Mouse (Mus musculus) telencephalon, adult 2 months (tissue): ENCODE measurements around the gene Flot2.
A peak's percentile ranks its signal among the peaks of the same experiment; 100 is the strongest.
"Not testable (repeated sequence)": the region's sequence is repeated elsewhere in the genome, so short reads cannot be mapped to it uniquely, and the experiment has no call there.

Experiments
- DNase-seq: peaks from one replicate; pipeline ENCODE4 v3.0.0-alpha.2; 2011; ENCODE audit warnings: low read depth, low spot score

Gene Flot2

GRCm38 (mm10) chr11:78037831-78038752 lies at the start of gene Flot2:
TSS of gene Flot2 (plus strand) at chr11:78037931.
- DNase-seq: no peak

DNA sequence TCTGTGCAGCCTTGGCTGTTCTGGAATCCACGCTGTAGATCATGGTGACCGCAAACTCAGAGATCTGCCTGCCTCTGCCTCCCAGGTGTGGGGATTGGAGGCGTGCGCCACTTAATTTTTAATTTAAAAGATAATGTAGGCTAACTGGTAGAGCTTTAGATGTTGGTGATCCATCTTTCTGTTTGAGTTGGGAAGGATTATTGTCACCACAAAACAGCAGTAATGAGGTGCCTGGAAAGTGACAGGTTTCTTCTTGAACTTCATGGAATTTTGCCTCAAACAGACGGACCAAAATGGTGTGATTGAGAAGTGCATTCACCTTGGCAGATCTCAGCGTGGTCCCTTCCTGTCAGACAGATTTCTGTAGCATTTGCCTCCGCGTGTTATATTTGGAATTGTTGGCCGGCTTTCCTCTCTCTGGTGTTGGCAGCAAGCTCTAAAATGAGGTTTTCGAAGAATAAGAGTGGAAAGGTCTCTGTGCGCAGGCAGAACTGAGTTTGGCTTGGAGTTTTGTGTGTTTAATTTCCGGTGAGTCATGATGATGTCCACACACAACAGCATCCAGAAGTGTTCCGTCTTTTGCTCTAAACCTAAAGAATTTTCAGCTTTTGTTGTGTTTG lies 48.5 kb upstream of the Flot2 start:
- DNase-seq: peak; percentile 65

- no peak for DNase-seq
Measured at GRCm38 (mm10) chr11:77995556-77995955, 42.2 kb upstream of the Flot2 start.

- DNase-seq: no peak
Measured at GRCm38 (mm10) chr11:78006446-78006845, 31.3 kb upstream of the Flot2 start.

DNA sequence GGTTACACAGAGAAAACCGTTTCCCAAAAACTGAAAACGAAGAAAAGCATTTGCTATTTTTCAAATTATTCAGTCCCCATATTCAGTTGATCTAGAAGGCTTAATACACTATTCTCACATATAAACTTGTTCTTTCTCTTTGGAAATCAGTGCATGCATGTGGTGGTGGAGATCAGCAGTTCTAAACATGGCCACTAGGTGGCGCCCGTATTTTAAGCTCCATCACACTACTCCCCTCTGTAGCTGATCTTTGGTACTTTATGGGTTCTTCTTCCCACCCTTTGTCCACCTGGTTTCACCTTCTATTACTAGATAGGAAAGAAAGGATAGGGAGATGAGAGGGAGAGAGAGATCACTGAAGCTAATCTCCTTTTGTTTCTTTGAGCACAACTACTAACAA lies 18.1 kb upstream of the Flot2 start:
- DNase-seq: peak; percentile 45

- DNase-seq: no peak
Measured at GRCm38 (mm10) chr11:78023607-78024006, 14.1 kb upstream of the Flot2 start.

- no peak for DNase-seq
Measured at GRCm38 (mm10) chr11:78029240-78029639, 8.5 kb upstream of the Flot2 start.

GRCm38 (mm10) chr11:78030600-78030999 lies 7.1 kb upstream of the Flot2 start:
- DNase-seq: no peak

GRCm38 (mm10) chr11:78031389-78031788 lies 6.3 kb upstream of the Flot2 start:
- no peak for DNase-seq

GRCm38 (mm10) chr11:78031947-78032808 lies 5.6 kb upstream of the Flot2 start, which contains the start of gene Dhrs13:
TSS of gene Dhrs13 (plus strand) at chr11:78032280.
- peak; percentile 85 for DNase-seq

DNA sequence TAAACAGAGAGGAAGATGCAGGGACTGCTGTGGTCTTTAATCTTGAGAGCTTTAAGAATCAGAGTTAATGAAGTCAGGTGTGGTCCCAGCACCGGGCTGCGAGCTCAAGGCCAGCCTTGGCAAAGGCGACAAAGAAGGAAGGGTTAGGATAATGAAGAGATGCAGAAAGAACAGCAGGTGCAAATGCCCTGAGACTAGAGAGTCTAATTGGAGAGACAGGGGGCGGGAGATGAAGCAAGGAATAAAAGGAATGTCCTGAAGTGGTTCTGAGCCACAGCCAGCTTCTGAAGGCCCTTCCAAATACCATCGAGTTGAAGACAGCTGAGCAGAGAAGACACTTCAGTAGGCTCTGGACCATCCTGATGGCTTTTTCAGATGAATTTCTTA lies 4.9 kb upstream of the Flot2 start:
- DNase-seq: no peak

DNA sequence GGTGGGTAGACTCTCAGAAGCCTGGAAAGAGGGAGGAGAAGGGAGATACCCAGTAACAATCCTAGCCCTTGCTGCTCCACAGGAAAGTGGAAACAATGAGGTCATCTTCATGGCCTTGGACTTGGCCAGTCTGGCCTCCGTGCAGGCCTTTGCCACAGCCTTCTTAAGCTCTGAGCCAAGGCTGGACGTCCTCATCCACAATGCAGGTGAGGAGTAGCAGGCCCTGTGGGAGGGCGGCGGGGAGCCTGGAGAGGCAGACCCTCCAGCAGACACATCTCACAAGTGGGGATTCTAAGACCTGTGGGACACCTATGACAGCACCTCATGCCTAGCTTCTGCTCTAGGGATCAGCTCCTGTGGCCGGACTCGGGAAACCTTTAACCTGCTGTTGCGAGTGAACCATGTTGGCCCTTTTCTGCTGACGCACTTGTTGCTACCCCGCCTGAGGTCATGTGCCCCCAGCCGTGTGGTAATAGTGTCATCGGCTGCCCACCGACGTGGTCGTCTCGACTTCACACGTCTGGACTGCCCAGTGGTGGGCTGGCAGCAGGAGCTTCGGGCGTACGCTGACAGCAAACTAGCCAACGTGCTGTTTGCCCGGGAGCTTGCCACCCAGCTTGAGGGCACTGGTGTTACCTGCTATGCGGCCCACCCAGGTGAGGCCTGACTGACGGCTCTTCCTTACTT lies 3.7 kb upstream of the Flot2 start:
- no peak for DNase-seq

GRCm38 (mm10) chr11:78036791-78037190 lies 940 bp upstream of the Flot2 start:
- no peak for DNase-seq

DNA sequence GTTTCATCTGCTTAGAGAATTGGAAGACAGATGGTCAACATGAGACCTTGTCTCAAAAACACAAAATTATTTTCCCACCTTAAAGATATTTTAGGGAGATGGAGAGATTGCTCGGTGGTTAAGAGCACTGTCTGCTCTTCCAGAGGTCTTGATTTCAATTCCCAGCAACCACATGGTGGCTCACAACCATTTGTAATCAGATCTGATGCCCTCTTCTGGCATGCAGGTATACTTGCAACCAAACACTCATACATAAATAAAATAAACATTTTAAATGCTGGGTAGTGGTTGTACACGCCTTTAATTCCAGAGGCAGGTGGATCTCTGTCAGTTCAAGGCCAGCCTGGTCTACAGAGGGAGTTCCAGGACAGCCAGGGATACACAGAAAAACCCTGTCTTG lies 3.1 kb downstream of the Flot2 start:
- no peak for DNase-seq

DNA sequence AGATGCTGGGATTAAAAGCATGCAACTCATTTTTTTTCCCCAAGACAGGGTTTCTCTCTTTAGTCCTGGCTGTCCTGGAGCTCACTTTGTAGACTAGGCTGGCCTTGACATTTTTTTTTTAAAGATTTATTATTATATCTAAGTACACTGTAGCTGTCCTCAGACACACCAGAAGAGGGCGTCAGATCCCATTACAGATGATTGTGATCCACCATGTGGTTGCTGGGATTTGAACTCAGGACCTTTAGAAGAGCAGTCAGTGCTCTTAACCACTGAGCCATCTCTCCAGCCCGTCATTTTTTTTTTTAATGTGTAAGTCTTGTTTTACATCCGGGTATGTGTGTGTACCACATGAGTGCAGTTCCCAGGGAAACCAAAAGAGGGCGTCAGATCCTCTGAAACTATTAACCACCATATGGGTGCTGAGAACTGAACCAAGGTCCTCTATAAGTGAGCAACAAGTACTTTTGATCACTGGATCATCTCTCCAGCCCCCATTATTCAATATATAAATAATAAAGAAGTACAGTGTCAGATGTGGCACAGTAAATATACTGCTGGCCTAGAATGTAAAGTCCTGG lies 4.6 kb downstream of the Flot2 start:
- not testable (repeated sequence) for DNase-seq

DNA sequence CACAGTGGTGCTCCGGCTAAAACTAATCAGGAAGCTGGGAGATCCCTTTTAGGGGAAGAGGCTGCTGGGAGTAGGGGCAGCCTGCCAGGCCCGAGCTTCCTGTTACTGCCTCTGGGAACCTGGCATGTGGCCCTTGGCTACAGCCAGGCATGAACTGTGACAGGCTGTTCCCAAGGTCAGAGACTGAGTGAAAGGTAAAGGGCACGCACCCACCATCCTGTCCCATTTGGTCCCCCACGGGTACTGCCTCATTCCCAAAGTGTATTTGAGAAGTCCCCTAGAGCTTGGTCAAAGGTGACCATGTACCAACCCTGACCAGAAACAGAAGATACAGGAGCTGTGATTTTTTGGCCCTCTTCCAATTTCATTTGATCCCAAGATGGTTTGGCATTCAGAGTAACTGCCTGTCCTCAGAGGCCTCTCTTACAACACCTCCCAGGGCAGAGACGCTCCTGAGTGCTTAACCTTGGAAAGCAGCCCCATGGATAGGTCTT lies 7.1 kb downstream of the Flot2 start:
- DNase-seq: no peak

DNA sequence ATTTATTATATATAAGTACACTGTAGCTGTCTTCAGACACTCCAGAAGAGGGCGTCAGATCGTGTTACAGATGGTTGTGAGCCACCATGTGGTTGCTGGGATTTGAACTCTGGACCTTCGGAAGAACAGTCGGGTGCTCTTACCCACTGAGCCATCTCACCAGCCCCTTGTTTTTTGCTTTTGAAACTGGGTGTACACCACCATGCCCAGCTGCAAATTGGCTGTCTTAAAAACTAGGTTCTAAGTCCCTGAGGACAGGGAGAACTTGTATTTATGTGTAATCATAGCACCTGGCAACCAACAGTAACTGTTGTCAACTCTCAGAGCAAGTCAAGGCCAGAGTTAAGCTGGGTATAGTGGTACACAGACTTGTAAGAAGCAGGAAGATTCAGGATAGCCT lies 10.9 kb downstream of the Flot2 start:
- DNase-seq: not testable (repeated sequence)

- DNase-seq: no peak
Measured at GRCm38 (mm10) chr11:78053078-78053477, 15.3 kb downstream of the Flot2 start.

DNA sequence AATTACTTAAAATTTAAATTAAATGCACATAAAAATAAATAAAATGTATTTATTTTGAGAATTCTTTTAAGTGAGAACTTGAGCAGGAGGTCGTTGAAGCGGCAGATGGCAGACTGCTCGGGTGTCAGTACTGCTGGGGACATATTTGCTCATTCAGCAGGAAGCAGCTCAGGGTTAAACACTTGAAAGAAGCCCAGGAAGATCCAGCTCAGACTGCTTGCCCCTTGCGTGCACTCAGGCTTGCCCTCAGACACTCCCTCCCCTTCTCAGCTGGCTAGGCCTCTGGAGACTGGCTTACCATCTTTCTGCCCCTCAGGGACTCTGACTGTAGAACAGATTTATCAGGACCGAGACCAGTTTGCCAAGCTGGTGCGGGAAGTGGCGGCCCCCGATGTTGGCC lies 19.2 kb downstream of the Flot2 start:
- DNase-seq: no peak

DNA sequence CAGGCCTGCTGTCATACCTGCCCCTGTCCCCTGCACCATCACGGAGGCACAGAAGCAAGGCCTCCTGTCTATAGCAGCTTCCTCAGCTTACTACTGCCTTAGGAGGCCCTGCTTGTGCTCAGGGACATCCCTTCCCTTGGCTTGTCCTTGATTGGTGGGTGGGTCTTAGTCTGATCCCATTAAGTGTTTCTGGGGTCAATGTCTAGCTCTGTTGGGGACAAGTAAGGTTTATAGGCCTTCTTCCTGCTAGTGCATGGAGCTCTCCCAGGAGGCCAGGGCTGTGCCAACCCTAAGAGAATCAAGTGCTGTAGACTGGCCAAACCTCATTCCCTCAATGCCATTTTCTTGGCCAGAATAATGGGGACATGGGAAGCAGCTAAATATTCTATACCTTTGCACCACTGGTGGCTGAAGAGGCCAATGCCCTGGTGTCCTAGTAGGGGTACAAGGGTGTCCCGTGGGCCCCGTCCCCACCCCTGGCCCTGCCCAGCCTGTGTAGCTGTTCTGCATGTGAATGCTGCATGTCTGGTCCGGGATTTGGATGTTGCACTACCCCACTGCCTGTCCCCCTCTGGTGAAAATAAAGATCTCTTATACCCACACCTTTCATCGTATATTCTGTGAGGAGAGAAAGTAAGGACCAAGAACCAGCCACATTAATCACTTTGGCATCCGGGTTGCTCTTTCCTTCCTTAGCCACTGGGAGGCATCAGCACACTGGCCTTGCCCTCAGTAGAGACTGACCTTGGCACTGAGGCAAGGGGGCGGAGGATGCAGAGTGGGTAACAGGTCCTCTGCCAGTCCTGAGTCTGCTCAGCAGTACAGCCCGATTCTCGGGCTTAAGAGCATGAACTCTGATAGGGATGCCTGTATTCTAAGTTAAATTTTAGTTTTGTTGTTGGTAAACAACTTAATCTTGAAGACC lies 22.4 kb downstream of the Flot2 start:
- DNase-seq: no peak
